Mouse (Mus musculus): ENCODE results near the gene Ada. TPM values are rescaled to one million over a fixed set of nuclear protein-coding genes. Genes with fewer than 3 reads are reported as not detected.

Ada gene
- polyA plus RNA-seq (2012; rRNA removed; ENCODE audit: low replicate concordance), result 2.7 and 4.9 TPM in 2 replicates

GRCm38 (mm10) chr2:163749647-163750611 is at the start of gene Ada:
Gene Ada, minus strand, starts transcription at chr2:163750239.

Other genes with a start within 250 kb of the Ada start
- gene Hnf4a, start 243.4 kb downstream of the Ada start, polyA plus RNA-seq (2012; rRNA removed; ENCODE audit: low replicate concordance), result 0.09 TPM in 1 of 2 replicates, not detected in the other
- gene Ttpal, start 147.9 kb downstream of the Ada start, polyA plus RNA-seq (2012; rRNA removed; ENCODE audit: low replicate concordance), result 17.8 and 23.6 TPM in 2 replicates
- gene Serinc3, start 105.1 kb downstream of the Ada start, polyA plus RNA-seq (2012; rRNA removed; ENCODE audit: low replicate concordance), result 294 and 371 TPM in 2 replicates
- 67.4 and 85.8 TPM in 2 replicates for gene Pkig, start 91.9 kb downstream of the Ada start, polyA plus RNA-seq (2012; rRNA removed; ENCODE audit: low replicate concordance)
- gene Ccn5, start 70.6 kb upstream of the Ada start, polyA plus RNA-seq (2012; rRNA removed; ENCODE audit: low replicate concordance), result 6.9 and 7.5 TPM in 2 replicates
- gene Kcnk15, start 103.4 kb upstream of the Ada start, polyA plus RNA-seq (2012; rRNA removed; ENCODE audit: low replicate concordance), result not detected in 2 replicates
- gene Rims4, start 168.4 kb upstream of the Ada start, polyA plus RNA-seq (2012; rRNA removed; ENCODE audit: low replicate concordance), result 1.1 and 3.0 TPM in 2 replicates
- gene Ywhab, start 244.7 kb upstream of the Ada start, polyA plus RNA-seq (2012; rRNA removed; ENCODE audit: low replicate concordance), result 86.0 and 232 TPM in 2 replicates

Measured in subcutaneous adipose tissue, adult 2 months (tissue).